Mouse (Mus musculus): ENCODE results near the gene Atf2.
"Not testable (repeated sequence)": the region's sequence is repeated elsewhere in the genome, so short reads cannot be mapped to it uniquely, and the experiment has no call there.

Atf2 gene

GRCm38 (mm10) chr2:73892464-73893296 is at the start of gene Atf2:
TSS of gene Atf2 (minus strand) at chr2:73892639.
- DNase-seq: peak; percentile 100

- DNase-seq: no peak
These were observed 48.8 kb upstream of the Atf2 start for GRCm38 (mm10) chr2:73941281-73941680.

GRCm38 (mm10) chr2:73940471-73940870 is 48.0 kb upstream of the Atf2 start:
- no peak for DNase-seq

GRCm38 (mm10) chr2:73938896-73939295 is 46.5 kb upstream of the Atf2 start:
- no peak for DNase-seq

DNA sequence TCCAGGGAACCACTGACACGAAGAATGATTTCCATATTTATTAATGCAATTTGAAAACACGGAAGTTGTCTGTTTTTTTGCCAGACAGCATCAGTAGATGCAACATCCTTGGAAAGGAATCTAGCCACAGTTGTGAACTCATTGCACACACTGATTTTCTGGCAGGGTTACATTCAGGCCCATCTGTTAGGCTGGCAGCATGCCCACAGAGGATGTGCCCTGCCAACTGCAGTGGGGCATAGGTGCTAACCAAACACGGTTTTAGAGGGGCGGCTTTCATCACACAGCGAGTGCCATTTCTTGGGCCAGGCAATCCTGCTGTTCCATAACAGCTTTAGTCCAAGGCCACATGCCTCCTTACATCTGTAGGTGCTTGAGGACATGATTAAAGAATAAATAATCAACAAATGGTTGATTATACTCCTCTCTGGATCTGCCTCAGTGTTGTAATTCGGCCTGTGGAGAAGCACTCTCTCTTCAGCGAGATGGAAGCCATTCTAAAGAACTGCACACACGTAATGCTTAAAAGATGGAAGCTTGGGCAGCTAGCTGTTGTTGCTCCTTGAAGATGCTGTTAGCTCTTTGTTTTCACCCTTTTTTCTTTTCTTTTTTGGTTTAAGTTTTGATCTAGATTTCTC is 40.4 kb upstream of the Atf2 start:
- no peak for DNase-seq

GRCm38 (mm10) chr2:73927711-73928110 is 35.3 kb upstream of the Atf2 start:
- no peak for DNase-seq

GRCm38 (mm10) chr2:73925539-73925938 is 33.1 kb upstream of the Atf2 start:
- no peak for DNase-seq

GRCm38 (mm10) chr2:73925089-73925488 is 32.6 kb upstream of the Atf2 start:
- DNase-seq: peak; percentile 65

DNA sequence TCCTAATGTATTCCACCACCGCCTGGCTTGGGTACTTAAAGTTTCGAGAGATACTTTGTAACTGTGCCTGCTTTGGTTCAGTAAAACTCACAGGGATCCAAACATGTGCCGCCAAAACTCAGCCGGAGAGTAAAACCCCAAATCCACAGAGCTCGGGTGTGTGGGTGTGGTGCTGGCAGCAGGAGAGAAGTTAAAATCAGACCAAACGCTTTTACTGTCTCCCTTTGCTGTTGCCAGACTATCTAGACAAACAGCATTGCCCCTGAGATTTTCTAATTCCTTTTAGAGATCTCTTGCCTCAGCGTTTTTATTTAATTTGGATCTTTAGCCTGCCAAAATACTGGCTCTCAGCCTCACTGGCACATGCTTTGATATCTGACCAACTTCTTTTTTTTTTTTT is 27.2 kb upstream of the Atf2 start:
- DNase-seq: peak; percentile 1

- DNase-seq: no peak
These were observed 19.8 kb upstream of the Atf2 start for GRCm38 (mm10) chr2:73912264-73912663.

DNA sequence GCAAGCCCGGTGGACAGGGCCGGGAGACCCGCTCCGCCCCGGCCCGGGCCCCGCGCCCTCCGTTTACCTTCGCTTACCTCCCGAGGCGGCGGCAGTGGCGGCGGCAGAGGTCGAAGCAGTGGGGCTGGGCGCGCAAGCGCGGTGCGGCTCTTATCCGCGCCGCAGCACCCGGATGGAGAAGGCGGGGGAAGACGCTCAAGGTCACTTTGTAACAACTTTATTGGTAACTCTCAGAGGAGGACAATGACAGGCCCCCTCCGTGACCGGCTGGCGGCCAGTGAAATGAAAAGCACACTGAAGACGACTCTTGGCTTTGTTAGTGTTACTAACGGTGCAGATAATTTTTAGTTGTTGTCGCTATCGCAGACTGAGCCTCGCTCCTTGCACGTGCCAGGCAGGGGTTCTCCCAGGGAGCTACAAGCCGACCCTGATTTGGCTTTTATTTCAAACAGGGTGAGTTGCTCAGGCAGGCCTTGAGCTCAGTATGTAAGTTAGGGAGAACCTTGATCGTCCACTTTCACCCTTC is 18.8 kb upstream of the Atf2 start, which contains the start of gene Atp5g3:
Gene Atp5g3 (minus strand): TSS at position 152 of the 526 bp plus-strand sequence.
- DNase-seq: peak; percentile 95

GRCm38 (mm10) chr2:73910571-73911174 is 18.2 kb upstream of the Atf2 start:
- DNase-seq: peak; percentile 47

- no peak for DNase-seq
These were observed 16.7 kb upstream of the Atf2 start for GRCm38 (mm10) chr2:73909116-73909515.

GRCm38 (mm10) chr2:73904679-73905078 is 12.2 kb upstream of the Atf2 start:
- not testable (repeated sequence) for DNase-seq

GRCm38 (mm10) chr2:73903536-73903935 is 11.1 kb upstream of the Atf2 start:
- DNase-seq: no peak

DNA sequence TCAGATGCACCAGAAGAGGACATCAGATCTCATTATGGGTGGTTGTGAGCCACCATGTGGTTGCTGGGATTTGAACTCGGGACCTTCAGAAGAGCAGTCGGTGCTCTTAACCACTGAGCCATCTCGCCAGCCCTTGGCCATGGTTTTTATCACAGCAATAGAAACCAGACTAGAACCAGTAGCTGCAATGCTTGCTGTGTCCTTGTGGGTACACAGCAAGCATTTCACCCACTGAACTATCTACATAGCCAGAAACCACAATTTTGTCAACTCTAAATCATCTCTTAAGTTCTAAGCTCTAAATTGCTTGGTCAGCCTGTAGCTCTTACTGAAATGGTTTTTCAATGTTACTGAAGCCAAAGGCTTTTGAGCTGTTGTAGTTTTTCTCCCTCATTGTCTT is 9.9 kb upstream of the Atf2 start:
- DNase-seq: not testable (repeated sequence)

DNA sequence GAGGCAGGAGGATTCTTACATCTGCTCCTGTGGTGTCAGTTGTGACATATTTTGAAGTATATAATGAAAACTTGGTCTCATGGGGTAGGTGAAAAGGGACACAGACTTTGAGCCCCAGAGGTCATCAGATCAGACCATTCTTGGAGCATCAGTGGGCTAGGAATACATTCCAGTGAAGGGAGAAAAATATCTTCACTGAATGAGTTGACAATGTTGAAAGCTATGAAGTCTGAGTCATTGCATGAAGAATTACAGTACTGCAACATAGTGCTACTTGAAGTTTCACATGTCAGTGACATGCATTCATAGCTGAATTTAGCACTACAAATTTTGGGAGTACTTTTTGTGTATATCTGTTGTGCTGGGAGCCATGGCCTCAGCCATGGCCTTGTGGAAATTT is 8.7 kb upstream of the Atf2 start:
- DNase-seq: no peak

DNA sequence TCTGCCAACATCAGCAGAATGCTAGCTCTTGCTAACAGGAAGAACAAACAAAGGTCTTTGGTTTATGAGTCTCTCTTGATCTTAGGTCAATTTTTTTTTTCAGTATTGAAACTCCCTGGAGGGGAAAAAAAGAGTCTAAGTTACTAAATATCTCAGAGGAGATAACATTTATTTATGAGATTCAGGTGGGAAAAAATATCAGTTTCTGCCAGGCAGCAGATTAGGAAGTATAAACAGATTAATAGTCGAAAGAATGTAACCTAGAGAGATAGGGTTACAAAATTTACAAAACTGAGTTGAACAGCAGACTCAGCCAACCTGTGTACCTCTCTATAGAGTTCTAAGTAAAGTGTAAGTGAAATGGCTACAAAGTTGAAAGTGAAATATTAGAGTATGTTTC is 7.9 kb upstream of the Atf2 start:
- no peak for DNase-seq

GRCm38 (mm10) chr2:73896919-73897318 is 4.5 kb upstream of the Atf2 start:
- DNase-seq: not testable (repeated sequence)

DNA sequence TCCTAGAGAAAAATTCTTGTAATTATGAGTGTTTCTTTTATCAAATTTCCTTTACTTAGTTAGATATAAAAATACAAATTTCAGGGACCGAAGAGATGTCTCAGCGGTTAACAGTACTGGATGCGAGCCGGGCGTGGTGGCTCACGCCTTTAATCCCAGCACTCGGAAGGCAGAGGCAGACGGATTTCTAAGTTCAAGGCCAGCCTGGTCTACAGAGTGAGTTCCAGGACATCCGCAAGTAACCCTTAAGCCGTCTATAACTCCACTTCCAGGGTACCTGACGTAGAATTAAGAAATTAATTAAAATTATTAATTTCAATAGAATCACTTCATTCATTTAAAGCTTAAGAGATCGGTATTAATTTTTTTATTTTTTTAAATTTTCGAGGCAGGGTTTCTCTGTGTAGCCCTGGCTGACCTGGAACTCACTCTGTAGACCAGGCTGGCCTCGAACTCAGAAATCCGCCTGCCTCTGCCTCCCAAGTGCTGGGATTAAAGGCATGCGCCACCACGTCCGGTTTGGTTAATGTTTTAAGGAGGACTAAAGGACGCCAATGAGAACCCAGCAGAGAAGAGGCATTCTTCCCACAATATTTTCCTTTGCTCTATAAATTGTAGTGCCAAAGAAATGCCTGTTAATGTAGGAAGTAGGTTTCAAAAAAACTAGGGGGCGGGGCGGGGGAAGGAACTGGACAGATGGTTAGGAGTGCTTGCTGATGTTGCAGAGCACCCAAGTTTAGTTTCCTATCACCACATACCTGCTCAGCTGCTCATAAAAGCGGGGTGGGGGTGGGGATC is 1.2 kb upstream of the Atf2 start:
- DNase-seq: no peak

- DNase-seq: peak; percentile 37
These were observed 557 bp downstream of the Atf2 start for GRCm38 (mm10) chr2:73891701-73892463.

GRCm38 (mm10) chr2:73885997-73886396 is 6.4 kb downstream of the Atf2 start:
- DNase-seq: no peak

All from lung, postnatal 36 days (tissue).